Mouse (Mus musculus): ENCODE results near the gene Stat2. TPM values are rescaled to one million over a fixed set of nuclear protein-coding genes. Genes with fewer than 3 reads are reported as not detected.

Gene Stat2
- total RNA-seq (2021) = 10 to 100 TPM; 17.4 to 27.5 TPM
- long read RNA-seq, experiment 1, partial matches to known transcripts = 0 of 10 reads
- long read RNA-seq, experiment 1, other reads (novel, unspliced or antisense) = 10 of 10 reads
- long read RNA-seq, experiment 2, partial matches to known transcripts = 2 of 5 reads
- long read RNA-seq, experiment 2, other reads (novel, unspliced or antisense) = 3 of 5 reads

DNA sequence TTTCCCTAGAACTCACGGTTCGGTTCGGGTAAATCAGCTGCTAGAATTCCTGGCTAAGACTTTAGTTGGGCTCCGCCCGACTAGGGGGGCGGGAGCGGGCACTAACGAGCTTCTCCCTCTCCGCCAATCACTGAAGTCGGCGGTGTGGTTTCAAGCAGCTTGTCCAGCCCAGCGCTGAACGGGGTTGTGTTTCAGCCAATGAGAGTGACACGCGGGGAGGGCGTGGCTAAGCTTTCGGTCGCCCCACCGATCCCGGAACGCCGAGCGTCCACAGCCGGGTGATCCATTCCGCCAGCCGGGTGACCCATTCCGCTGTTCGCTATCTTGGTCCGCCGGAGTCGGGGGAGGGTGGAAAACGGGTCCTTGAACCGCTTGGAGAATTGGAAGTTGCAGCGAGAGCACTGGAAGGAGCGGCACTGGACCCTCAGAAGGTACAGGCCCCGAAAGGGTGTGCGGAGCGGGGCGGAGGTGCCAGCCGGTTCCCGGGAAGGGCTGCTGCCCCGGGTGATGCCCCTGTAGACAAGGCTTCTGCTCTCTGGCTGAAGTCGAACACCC, at the start of gene Stat2:
Gene Stat2, plus strand, starts transcription at position 273 of the 555 bp plus-strand sequence.
- DNase-seq = peak; percentile 98

DNA sequence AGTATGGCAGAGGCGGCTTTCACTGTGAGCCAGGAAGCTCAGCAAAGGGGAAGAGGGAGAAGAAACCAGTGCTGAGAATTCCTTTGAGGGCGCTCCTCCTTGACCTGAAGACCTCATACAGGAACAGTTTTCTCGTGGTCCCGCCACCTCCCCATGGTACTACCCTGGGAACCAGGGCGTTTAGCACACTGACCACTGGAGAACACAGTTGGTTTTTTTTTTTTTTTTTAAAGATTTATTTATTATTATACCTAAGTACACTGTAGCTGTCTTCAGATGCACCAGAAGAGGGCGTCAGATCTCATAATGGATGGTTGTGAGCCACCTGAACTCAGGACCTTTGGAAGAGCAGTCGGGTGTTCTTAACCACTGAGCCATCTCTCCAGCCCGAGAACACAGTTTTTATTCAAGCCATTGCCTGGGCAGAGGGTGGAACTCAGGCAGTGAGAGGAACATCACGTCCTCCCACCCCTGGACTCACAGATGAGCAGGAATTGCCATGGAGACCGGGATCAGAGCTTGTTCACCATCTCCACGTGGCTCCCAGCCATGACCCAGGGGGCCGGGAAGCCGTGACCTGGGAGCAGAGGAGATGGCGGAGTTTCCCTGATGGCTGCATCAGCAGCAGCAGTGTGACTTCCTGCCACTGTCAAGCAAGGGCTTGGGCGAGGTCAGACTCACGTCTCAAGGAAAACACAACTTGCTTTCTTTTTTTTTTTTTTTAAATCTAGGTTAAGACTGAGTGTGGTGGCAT, 48.6 kb upstream of the Stat2 start:
- no peak for DNase-seq

DNA sequence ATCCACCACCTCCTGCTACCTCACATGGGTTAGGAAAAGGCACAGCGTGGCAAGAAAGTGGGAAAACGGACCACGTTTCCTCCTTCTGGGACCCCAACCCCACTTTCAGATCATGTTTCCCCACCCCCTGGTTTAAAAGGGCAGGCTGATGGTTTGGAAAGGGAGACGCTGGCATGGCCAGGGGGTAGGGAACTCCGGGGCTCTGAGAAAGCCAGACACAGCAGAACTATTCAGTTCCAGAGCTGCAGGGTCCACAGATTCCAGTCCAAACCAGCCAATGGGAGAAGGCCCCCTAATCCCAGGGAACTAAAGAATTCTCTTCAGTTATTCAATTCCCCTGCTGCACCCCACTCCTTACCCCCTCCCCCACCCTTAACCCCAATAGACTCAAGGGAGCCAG, 45.3 kb upstream of the Stat2 start:
- DNase-seq = no peak

DNA sequence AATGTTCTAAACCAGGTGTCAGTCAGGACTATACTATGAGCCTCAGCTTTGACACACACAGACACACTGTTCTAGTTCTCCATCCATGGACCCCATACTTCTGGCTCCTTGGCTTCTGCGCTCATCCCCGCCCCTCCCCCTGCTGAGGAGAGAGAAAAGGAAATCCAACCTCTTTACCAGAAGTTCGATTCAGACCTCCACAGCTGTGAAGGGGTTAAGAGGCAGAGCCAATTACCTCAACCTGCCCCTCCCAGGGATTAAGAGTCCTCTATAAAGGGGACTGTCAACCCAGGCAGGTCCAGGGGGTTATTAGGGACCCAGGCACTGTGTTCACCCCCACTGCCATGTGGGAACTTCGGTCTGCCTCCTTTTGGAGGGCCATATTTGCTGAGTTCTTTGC, 44.8 kb upstream of the Stat2 start, which contains the start of gene Mip:
Gene Mip, plus strand, starts transcription at position 301 of the 400 bp plus-strand sequence.
- DNase-seq = no peak

DNA sequence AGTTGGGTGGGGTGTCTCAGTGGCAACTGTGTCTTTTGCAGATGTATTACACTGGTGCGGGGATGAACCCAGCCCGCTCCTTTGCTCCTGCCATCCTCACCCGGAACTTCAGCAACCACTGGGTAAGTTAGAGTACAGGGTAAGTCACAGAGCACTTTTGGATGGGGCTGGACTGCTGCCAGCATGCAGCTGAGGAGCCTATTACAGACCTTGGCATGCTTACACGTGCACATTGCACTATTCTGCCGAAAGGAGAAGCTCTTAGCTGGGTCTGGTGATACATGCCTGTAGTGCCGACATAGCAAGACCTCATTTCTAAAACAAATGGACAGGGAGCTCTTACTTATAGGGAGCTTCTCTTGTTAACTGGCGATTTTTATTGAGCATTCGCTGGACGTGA, 42.8 kb upstream of the Stat2 start:
- no peak for DNase-seq

DNA sequence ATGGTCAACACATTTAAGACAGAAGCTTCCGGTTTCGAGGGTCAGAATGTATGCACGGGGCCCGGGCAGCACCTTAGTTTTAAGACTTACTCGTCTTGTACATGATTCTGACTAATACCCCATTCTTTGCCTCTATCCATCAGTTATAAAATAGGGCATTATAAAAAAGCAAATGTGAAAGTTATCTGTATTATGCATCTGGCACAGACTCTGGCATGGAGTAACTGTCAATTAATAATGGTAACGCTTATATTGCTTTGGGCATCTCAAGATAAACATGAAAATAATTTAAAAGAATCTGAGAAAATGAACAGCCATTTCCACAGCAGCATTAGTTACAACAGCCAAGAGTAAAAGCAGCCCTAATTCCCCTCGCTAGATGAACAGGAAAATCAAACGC, 42.4 kb upstream of the Stat2 start:
- DNase-seq = no peak

DNA sequence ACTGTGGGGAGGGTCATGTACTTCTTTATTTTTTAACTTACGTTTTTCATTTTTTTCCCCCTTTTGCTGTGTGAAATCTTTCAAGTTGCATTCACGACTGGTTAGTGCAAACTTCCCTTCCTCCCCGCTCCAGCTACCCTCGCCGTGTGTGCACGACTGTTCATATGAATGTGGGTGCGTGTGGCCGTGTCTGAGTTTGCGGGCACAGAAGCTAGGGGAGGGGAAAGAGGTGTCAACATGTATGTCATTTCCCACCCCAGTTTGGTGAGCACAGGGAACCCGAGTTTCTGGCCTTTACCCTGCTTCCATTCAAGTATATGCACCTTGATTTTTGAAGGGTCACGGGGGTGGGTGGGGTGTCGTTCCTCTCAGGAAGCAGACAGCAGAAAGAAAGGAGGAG, 39.8 kb upstream of the Stat2 start:
- no peak for DNase-seq

DNA sequence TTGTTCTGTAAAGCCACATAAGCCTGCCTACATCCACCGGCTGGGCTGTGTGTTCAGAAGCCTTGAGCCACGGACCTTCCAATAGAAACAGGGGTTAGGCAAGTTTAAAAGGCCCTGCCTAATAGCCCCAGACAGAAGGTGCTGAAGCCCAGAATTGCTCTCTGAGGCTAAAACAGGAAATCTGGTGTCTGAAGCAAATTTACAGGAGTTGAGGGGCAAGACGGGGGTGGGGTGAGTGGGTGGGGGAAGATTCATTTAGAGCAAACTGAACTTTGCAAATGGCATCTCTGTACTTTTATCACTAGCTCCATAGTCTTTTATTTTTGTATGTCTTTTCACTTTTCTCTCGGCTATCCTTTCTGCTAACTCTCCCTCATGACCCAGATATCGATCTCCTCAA, 39.2 kb upstream of the Stat2 start:
- no peak for DNase-seq

DNA sequence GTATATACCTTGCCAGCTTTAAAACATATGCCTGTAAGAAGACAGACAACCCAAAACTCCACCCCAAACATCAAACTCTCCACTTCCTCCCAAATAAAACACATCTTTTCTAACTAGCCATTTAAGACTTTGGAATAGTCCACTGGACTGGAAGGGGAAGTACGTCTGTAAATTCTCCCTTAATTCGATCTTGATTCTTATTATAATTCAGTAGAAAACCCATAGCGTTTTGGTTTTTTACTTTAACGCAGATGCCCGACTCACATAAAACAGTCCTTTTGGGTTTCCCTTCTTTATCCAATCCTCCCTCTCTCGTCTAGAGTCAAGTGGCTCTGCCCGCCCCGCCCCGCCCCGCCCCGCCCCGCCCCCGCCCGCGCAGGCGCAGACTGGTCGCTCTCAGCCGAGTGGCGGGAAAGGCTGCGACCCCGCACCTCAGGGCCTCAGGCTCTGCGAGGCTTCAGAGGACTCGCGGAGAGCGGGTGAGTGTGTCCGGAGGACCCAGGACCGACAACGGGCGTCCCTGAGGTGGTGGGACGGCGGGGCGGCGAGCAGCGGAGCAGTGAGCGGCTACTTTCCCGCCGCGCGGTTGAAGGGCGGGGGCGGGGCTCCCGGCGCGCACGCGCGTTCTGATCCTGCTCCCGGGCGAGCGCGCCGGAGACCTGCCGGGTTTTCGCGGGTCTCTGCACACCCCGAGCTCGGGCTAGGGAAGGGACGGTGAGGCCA, 38.5 kb upstream of the Stat2 start, which contains the start of gene Timeless:
Gene Timeless, plus strand, starts transcription at position 369 of the 723 bp plus-strand sequence.
- DNase-seq = peak; percentile 93

DNA sequence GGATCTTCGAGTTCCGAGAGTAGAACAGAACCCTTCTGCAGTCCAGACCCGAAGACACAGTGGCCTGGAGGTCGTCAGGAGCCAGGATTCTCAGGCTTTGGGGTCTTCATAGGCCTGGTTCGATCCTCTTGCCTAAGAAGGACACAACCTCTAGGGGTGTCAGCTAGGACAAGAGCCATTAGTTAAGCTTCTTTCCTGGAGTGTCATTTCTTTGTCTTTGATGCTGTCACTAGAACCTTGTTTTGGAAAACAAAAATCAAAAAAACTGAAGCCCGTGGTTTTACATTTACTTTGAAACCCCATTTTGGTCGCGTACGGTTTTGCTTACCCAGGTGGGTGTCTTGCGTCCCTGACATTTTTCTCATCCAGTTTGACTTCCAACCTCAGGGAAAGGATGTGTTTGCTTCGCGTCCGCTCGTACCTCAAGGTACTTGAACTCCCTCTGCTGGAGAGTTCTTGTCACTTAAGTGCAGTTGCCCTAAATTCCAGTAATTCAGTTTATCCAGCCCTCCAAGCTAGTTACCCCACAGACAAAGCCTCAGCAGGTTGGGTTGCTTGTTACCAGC, 37.9 kb upstream of the Stat2 start:
- DNase-seq = peak; percentile 60

DNA sequence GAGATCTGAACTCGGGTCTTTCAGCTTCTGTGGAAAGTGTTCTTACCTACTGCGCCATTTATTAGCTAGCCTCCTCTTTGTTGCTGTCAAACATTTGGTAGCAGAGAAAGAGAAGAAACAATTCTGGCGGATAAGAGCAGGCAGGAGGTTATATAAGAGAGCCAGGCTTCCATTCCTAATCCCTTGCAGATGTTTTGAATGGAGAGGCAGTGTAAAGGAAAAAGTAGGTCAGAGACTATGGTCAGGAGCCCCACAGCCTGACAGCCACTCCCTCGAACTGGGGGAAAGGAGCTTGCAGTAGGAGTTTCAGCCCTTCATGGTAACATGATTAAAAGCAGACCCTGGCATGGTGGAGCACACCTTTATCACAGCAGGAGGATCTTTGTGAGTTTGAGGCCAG, 34.0 kb upstream of the Stat2 start:
- no peak for DNase-seq

DNA sequence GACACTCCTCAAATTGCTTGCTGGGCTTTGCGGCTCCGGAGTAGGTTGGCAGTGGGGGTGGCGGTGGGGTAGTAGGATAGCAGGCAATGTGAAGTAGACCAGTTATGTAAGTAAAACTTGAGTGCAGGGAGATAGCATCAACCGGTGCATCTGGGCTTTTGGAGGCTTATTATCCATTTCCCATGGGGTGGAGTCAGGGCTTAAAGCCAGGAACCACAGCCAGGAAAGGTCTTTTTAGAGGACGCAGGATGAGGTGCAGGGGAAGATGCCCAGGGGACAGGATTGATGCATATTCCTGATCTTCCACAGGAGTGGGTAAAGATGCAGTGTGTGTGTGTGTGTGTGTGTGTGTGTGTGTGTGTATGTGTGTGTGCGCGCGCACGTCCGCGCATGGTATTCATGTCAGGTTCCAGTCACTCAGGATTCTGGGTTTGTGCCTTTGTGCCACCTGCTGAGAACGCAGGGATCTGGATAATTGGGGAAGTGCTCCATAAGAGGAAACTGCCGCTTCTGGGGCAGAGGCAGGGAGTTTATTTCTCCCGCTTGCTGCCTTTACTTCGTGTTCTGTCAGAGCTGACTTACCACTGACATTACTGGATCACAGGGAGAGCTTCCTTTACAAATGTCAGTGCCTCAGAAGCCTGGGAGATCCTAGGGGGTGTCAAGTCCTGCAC, 32.4 kb upstream of the Stat2 start:
- peak; percentile 39 for DNase-seq

DNA sequence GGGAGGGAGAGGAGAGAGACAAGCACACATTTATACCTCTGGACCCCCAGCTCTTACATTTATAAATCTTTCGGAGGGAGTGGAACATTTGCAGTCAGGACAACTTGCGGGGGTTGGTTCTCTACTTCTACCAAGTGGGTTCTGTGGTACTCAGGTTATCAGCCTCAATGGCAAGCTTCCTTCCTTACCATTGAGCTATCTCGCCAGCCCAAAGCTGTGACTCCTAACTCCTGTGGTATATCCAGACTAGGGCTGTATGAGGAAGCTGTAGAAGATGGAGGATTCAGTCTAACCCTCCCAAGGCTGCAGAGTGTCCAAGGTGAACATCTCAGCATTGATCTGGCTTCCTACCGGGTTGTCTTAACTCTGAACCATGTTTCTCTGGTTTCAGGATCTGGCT, 31.2 kb upstream of the Stat2 start:
- no peak for DNase-seq

DNA sequence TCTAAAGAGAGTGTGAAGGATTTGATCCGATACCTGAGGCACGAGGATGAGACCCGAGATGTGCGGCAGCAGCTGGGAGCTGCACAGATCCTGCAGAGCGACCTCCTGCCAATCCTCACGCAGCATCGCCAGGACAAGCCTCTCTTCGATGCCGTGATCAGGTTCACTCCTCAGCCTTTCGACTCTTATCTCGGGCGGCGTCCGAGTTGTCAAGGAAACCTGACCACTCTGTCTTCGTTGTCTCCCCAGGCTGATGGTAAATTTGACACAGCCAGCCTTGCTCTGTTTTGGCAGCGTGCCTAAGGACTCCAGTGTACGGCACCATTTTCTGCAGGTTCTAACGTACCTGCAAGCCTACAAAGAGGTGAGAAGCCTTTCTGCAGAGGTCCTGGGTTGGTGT, 30.2 kb upstream of the Stat2 start:
- no peak for DNase-seq

DNA sequence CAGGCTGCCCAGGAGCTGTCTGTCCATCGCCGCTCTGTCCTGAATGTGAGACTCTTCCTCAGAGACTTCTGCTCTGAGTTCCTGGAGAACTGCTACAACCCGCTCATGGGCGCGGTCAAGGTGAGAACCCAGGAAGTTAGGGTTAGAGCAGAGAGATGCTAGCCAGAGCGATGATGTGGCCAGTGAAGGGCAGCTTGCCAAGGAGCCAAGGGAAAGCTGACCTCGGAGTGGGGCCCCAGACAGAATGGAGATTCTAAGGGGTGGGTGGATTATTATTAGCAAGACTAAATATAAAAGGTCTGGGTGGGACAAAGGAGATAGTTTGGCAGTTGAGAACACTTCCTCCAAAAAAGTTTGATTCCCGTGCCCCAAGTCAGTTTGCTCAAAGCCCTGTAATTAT, 27.1 kb upstream of the Stat2 start:
- DNase-seq = no peak

DNA sequence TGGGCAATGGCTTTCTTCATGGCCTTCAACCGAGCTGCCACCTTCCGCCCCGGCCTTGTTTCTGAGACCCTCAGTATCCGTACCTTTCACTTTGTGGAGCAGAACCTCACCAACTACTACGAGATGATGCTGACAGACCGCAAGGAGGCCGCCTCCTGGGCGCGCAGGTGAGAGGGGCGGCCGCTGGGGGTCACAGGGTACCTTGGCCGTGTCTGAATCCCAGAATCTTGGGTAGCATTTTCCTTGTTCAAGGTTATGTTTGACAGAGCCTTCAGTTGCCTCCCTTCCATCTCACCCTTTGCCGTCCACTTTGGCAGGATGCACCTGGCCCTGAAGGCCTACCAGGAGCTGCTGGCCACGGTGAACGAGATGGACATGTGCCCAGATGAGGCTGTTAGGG, 26.2 kb upstream of the Stat2 start:
- no peak for DNase-seq

DNA sequence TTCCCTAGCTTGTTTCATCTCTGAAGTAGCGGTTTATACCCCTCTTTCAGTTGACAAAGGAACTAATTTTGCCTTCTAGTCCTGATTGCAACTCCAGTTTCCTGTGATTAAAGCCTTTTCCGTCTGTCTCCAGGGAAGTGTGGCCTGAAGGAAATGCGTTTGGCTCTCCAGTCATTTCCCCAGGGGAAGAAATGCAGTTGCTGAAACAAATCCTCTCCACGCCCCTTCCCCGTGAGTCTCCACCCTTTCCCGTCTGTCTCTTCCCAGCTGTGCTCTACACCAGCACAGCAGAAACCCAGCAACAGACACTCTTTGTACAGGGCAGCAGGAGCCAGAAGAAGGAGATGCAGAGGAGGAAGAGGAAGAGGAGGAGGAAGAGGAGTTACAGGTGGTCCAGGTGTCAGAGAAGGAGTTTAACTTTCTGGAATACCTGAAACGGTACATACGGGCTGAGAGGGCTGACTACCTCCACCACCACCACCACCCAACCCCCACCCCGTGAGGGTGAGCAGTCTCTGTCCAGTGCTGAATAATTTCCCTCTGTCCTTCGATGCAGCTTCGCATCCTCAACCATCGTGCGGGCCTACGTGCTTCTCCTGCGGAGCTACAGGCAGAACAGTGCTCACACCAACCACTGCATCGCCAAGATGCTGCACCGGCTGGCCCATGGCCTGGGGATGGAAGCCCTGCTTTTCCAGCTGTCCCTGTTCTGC, 23.2 kb upstream of the Stat2 start:
- peak; percentile 67 for DNase-seq

DNA sequence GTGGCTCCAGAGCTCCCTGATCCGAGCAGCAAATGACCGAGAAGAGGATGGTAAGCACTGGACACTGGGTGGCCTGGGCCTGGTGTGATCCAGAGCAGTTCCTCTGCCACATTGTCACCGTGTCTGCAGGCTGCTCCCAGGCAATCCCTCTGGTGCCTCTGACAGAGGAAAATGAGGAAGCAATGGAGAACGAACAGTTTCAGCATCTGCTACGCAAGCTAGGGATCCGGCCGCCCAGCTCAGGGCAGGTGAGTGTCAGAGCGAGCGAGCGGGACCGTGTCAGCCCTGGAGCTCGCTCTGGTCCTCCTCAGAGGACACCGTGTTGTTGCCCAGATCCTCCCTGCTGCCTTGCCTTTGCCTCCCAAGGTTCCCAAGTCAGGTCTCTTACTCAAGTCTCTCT, 19.8 kb upstream of the Stat2 start:
- no peak for DNase-seq

DNA sequence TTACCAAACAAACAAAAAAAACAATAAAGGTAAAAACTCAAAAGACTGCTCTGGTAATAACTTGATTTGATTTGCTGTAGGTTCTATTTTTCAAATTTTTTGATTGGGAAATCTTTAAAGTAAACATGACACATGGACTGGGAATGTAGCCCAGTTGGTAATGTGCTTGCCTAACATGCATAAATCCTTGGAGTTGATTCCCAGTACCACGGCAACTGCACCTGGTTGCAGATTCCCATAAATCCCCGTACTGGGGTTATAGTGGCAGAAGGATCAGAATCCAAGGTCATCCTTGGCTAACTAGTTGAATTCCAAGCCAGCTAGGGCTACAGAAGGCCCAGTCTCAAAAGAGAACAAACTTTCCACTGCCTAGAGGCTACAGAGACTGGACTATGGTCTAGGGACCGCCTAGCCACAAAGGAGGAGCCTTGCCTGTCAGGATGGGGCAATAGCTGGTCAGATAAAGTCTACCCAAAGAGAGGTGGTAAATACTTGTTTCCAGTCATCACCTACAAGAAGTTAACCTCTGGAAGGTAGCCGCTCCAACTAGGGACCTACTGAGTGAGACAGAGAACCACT, 16.6 kb upstream of the Stat2 start, which contains the start of gene Apon:
Gene Apon, plus strand, starts transcription at position 420 of the 579 bp plus-strand sequence.
- no peak for DNase-seq

DNA sequence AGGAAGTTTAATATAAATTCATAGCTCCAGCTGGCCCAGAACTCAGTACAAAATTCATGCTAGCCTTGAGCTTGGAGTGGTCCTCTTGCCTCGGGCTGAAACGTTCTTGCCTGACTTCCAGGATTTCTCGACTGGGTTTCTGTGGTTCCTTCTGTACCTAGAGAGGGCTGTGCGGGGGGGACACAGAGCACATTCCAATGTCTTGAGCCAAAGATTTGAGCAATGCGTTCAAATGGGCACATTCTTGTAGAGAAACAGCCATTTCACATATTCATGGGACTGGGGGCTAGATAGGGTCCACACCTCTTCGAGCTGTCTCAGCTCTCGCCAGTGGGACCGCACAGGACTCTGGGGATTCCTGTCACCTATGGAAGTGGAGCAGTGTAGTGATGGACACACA, 14.4 kb upstream of the Stat2 start:
- no peak for DNase-seq

DNA sequence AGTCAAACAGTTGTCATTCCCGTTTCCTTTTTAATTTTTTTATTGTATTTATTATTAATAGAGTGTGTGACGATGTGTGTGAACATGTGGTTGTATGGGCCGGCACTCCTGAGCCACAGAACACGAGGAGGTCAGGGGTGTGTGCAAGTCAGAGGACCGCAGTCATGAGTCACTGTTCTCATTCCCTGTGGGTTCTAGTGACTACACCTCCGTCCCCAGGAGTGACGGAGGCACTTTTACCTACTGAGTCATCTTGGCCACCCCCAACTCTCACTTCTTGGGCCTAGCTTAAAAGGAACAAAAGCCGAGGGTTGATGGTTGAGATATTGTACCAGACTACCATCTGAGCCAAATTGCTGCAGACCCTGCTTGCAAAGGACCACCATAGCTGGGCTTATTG, 14.0 kb upstream of the Stat2 start:
- no peak for DNase-seq
